Mouse (Mus musculus) limb, embryonic 13.5 days (tissue): ENCODE measurements around the gene Cycs. TPM values are rescaled to one million over a fixed set of nuclear protein-coding genes. Genes with fewer than 3 reads are reported as not detected.
A peak's percentile ranks its signal among the peaks of the same experiment; 100 is the strongest.
"Not testable (repeated sequence)": the region's sequence is repeated elsewhere in the genome, so short reads cannot be mapped to it uniquely, and the experiment has no call there.

Experiments used
- ATAC-seq: fragments of 200-750 bp; cut with Nextera tagmentation; 2 replicates; pipeline ENCODE4 v1.8.0; 2017; ENCODE audit warnings: low read depth, moderate number of reproducible peaks, moderate TSS enrichment; ENCODE audit not compliant: low FRiP score
- H3K27ac ChIP-seq: fragments of 300-500 bp; sonication (generic); 2 replicates; pipeline ENCODE4 v1.5.1; 2015; ENCODE audit warnings: inconsistent platforms, mild to moderate bottlenecking, moderate library complexity
- H3K27me3 ChIP-seq: fragments of 300-500 bp; sonication (generic); 2 replicates; pipeline ENCODE4 v1.6.1; 2015; ENCODE audit warnings: mild to moderate bottlenecking, inconsistent platforms
- H3K36me3 ChIP-seq: fragments of 300-500 bp; sonication (generic); 2 replicates; pipeline ENCODE4 v1.6.1; 2015; ENCODE audit warnings: inconsistent platforms, mild to moderate bottlenecking, moderate library complexity
- H3K4me1 ChIP-seq: fragments of 300-500 bp; sonication (generic); 2 replicates; pipeline ENCODE4 v1.6.1; 2015; ENCODE audit warnings: inconsistent platforms
- H3K4me2 ChIP-seq: fragments of 300-500 bp; sonication (generic); replicated peaks from 2 replicates; pipeline ENCODE4 v1.6.1; 2015; ENCODE audit warnings: inconsistent platforms, mild to moderate bottlenecking, moderate library complexity
- H3K4me3 ChIP-seq: fragments of 300-500 bp; sonication (generic); 2 replicates; pipeline ENCODE4 v1.5.1; 2015; ENCODE audit warnings: moderate library complexity, mild to moderate bottlenecking, inconsistent platforms
- H3K9ac ChIP-seq: fragments of 300-500 bp; sonication (generic); 2 replicates; pipeline ENCODE4 v1.6.1; 2015; ENCODE audit warnings: mild to moderate bottlenecking, inconsistent platforms
- H3K9me3 ChIP-seq: fragments of 300-500 bp; sonication (generic); 2 replicates; pipeline ENCODE4 v1.6.1; 2016; ENCODE audit warnings: inconsistent platforms
- WGBS: fragments of 180-500 bp; shearing (Covaris S2); methylation state at CpG from one replicate; pipeline ENCODE4 v1.1.7; 2015; 5-methylcytosine and 5-hydroxymethylcytosine counted together
- polyA plus RNA-seq: library from polyadenylated mRNA; unstranded; fragments of >200 nt; fragmentation: Nextera tagmentation; extraction: Ambion mirVana; gene quantifications from 2 replicates; pipeline ENCODE4 v1.2.1, GENCODE M21; 2015

Cycs gene
- polyA plus RNA-seq, 1 experiment from 2014 or later, result 63.7 TPM

DNA sequence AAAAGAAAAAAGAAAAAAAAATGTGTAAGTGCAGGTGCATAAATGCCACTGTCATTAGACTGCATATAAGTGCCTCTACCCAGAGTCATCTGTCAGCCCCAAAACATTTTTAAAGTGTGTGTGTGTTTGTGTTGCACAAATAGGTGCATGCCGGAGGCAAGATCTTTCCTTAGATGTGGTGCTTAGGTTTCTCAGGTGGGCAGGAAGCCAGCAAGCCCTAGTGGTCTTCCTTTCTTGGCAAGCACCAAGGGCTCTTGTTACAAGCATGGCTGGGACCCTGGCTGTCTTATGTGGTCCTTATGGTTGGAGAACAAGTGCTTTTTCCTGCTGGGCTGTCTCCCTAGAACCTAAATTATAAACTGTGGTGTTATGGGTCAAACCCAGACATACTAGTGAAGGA lies 5.3 kb upstream of the Cycs start:
- Histone ChIP-seq H3K4me3 (no peak overlapping the region), H3K9ac (no peak overlapping the region), H3K27ac (no peak overlapping the region), H3K27me3 (no peaks in the 10 kb centered on the region), H3K4me1 (0 out of 2 replicates have a peak, but pooled peaks cover 4% of the 10 kb centered on the region), H3K9me3 (no peaks in the 10 kb centered on the region), H3K36me3 (no peaks in the 10 kb centered on the region), H3K4me2 (no peak overlapping the region)
- no peak for ATAC-seq
- 73% methylated on average over 1 of the region's 1 CpGs for WGBS

DNA sequence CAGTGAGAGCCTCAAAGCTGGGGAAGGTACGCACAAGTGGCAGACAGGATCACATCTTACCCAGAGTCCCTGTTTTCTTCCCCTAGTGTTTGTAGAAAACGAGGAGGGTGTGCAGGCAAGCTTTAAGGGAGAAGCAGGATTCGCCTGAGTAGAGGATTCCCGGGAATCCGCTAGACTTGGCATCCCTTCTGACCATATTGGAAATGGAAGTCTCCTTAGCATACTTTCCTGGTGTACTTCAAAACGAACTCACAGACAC lies 588 bp upstream of the Cycs start:
- H3K4me3 ChIP-seq, result peak overlapping the region; percentile 91
- peaks cover 10% of the 10 kb centered on the region for H3K4me1 ChIP-seq
- peaks cover 13% of the 10 kb centered on the region for H3K36me3 ChIP-seq
- H3K27ac ChIP-seq, result peak overlapping the region; percentile 81
- no peak for ATAC-seq
- 16% methylated on average over 6 of the region's 6 CpGs for WGBS
- no peaks in the 10 kb centered on the region for H3K9me3 ChIP-seq
- no peaks in the 10 kb centered on the region for H3K27me3 ChIP-seq
- H3K4me2 ChIP-seq, result peak overlapping the region; percentile 67
- H3K9ac ChIP-seq, result peak overlapping the region; percentile 86

DNA sequence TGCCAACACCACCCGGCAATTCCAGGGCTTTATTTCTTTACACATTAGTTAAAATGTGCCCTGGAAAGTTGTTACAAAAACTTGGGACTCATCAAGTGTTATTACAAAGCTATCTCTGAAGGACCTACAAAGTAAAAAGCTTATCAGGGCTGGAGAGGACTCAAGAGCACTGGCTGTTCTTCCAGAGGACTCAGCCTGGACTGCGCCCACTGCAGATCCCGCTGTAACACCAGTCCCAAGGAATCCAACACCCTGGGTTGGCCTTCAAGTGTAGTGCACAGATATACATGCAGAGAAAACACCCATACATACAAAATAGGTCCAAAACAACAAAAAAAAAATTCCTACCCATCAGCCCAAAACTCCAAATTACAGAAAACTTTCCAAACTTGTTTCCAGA lies 2.7 kb downstream of the Cycs start:
- Histone ChIP-seq H3K4me3 (no peak overlapping the region), H3K27ac (no peak overlapping the region), H3K9me3 (no peaks in the 10 kb centered on the region), H3K4me1 (peaks cover 10% of the 10 kb centered on the region), H3K9ac (no peak overlapping the region), H3K4me2 (no peak overlapping the region), H3K27me3 (no peaks in the 10 kb centered on the region), H3K36me3 (peaks cover 13% of the 10 kb centered on the region)
- WGBS, result 97% methylated on average over 3 of the region's 3 CpGs
- no peak for ATAC-seq

DNA sequence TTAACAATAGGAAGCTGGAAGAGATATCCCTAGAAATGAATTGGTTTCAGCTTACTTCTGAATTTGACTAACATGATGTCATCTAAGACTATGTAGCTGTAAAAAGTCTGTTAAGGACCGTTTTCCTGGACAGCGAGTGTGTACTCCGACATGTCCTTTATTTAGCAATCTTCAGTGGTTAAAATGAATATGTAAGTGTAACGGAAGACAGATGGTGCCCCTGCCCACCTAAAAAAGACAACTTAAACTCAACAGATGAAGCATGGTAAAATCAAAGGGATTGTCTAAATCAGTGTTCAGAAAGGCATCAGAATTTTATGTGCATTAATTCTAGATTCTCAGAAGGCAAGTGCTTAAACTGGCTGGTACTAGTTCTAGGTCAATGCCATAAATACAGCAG lies 3.9 kb downstream of the Cycs start:
- H3K4me1 ChIP-seq, result peaks cover 10% of the 10 kb centered on the region
- H3K9me3 ChIP-seq, result no peaks in the 10 kb centered on the region
- H3K4me3 ChIP-seq, result no peak overlapping the region
- H3K27ac ChIP-seq, result no peak overlapping the region
- no peak overlapping the region for H3K4me2 ChIP-seq
- H3K9ac ChIP-seq, result no peak overlapping the region
- no peaks in the 10 kb centered on the region for H3K27me3 ChIP-seq
- WGBS, result 92% methylated on average over 4 of the region's 4 CpGs
- H3K36me3 ChIP-seq, result peaks cover 13% of the 10 kb centered on the region
- no peak for ATAC-seq

- Histone ChIP-seq H3K27me3 (no peaks in the 10 kb centered on the region), H3K36me3 (peaks cover 13% of the 10 kb centered on the region), H3K9ac (no peak overlapping the region), H3K4me2 (no peak overlapping the region), H3K4me1 (peaks cover 6% of the 10 kb centered on the region), H3K9me3 (no peaks in the 10 kb centered on the region), H3K27ac (no peak overlapping the region), H3K4me3 (no peak overlapping the region)
- 94% methylated on average over 1 of the region's 1 CpGs for WGBS
- no peak for ATAC-seq
Measured at GRCm38 (mm10) chr6:50560776-50561175, 5.6 kb downstream of the Cycs start.

DNA sequence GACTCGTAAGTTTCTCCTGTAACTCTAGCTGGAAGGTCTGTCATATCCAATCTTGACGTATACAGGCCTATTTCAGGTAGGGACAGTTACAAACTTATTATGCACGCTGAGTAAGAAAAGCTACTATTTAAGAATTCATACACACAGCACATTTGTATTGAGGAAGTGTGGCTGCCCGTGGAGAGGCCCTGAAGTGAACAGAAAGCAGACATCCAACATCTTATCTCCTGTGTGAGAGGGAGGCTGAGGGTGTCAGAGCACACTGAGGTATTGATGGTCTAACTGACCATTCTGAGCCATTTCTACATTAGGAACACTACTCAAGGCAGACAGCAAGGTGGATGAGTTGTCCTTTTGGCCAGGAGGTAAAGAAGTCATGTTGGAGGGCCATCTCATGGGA lies 7.5 kb downstream of the Cycs start:
- Histone ChIP-seq H3K4me2 (no peak overlapping the region), H3K9me3 (no peaks in the 10 kb centered on the region), H3K9ac (no peak overlapping the region), H3K4me3 (no peak overlapping the region), H3K36me3 (peaks cover 9% of the 10 kb centered on the region), H3K27me3 (no peaks in the 10 kb centered on the region), H3K4me1 (no peaks in the 10 kb centered on the region), H3K27ac (no peak overlapping the region)
- WGBS, result 88% methylated on average over 4 of the region's 4 CpGs
- no peak for ATAC-seq

GRCm38 (mm10) chr6:50557566-50557965 lies 8.8 kb downstream of the Cycs start:
- 83% methylated on average over 6 of the region's 6 CpGs for WGBS
- ATAC-seq, result no peak
- Histone ChIP-seq H3K4me2 (no peak overlapping the region), H3K27ac (no peak overlapping the region), H3K4me1 (no peaks in the 10 kb centered on the region), H3K9ac (no peak overlapping the region), H3K9me3 (no peaks in the 10 kb centered on the region), H3K36me3 (no peaks in the 10 kb centered on the region), H3K4me3 (no peak overlapping the region), H3K27me3 (no peaks in the 10 kb centered on the region)

DNA sequence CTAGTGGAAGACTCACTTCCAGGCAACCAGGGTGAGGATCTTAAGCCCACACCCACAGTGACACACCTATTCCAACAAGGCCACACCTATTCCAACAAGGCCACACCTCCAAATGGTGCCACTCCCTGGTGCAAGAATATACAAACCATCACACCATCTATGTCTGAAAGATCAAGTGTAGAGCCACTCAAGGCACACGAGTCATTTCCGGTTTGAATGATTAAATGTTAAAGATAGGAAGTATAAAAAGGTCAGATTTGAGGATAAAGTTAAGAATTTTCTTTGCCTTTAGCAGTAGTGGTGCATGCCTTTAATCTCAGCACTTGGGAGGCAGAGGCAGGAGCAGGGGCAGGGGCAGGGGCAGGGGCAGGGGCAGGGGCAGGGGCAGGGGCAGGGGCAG lies 12.1 kb downstream of the Cycs start:
- 93% methylated on average over 2 of the region's 2 CpGs for whole genome bisulfite sequencing
- not testable (repeated sequence) for H3K9ac ChIP-seq, H3K36me3 ChIP-seq, H3K4me3 ChIP-seq, ATAC-seq, H3K4me1 ChIP-seq, H3K27ac ChIP-seq, H3K27me3 ChIP-seq, H3K4me2 ChIP-seq, H3K9me3 ChIP-seq

GRCm38 (mm10) chr6:50552881-50553518 lies 13.3 kb downstream of the Cycs start:
- Histone ChIP-seq H3K4me2 (no peak overlapping the region), H3K36me3 (no peaks in the 10 kb centered on the region), H3K27me3 (0 out of 2 replicates have a peak, but pooled peaks cover 4% of the 10 kb centered on the region), H3K4me1 (no peaks in the 10 kb centered on the region), H3K9ac (no peak overlapping the region), H3K4me3 (no peak overlapping the region), H3K9me3 (no peaks in the 10 kb centered on the region), H3K27ac (no peak overlapping the region)
- ATAC-seq, result no peak
- WGBS, result 77% methylated on average over 5 of the region's 5 CpGs

GRCm38 (mm10) chr6:50549791-50550190 lies 16.5 kb downstream of the Cycs start:
- Histone ChIP-seq H3K4me3 (no peak overlapping the region), H3K9ac (no peak overlapping the region), H3K4me1 (0 out of 2 replicates have a peak, but pooled peaks cover 3% of the 10 kb centered on the region), H3K9me3 (no peaks in the 10 kb centered on the region), H3K36me3 (no peaks in the 10 kb centered on the region), H3K4me2 (no peak overlapping the region), H3K27ac (no peak overlapping the region), H3K27me3 (0 out of 2 replicates have a peak, but pooled peaks cover 4% of the 10 kb centered on the region)
- ATAC-seq, result no peak
- WGBS, result 73% methylated on average over 7 of the region's 7 CpGs

GRCm38 (mm10) chr6:50549051-50549450 lies 17.3 kb downstream of the Cycs start:
- H3K4me2 ChIP-seq, result no peak overlapping the region
- no peak overlapping the region for H3K9ac ChIP-seq
- no peaks in the 10 kb centered on the region for H3K9me3 ChIP-seq
- 0 out of 2 replicates have a peak, but pooled peaks cover 4% of the 10 kb centered on the region for H3K27me3 ChIP-seq
- H3K4me3 ChIP-seq, result no peak overlapping the region
- no peak for ATAC-seq
- H3K36me3 ChIP-seq, result no peaks in the 10 kb centered on the region
- H3K27ac ChIP-seq, result no peak overlapping the region
- 78% methylated on average over 5 of the region's 5 CpGs for WGBS
- H3K4me1 ChIP-seq, result 0 out of 2 replicates have a peak, but pooled peaks cover 3% of the 10 kb centered on the region

DNA sequence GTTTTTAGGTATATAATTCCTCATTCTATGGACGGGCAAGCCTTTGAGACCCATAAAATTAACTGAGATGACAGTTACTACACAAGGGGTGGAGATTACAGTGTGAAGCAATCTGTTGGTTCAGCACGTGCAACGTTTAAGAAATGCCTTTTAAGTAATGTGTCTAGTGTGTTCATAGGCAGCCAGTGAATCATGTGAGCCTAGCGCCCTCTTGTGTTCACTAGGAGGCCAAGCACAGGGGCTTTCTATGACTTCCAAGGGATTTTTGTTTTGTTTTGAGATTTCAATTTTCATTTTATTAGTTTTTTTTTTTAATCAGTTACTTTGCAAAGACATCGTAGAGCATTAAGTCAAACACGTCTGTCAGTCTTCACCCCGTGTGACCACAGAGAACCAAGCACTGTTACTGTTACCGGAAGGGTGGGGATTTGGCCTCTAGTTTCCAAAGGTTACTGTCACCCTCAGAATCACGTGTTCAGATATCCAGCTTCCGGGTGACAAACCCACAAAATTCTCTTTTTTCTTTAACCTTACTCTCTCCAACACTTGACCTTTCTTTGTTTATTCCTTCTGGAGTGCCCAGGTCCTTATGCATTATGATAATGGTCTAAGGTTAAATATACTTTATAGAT lies 20.8 kb downstream of the Cycs start:
- Histone ChIP-seq H3K4me2 (peak overlapping the region; percentile 30; the same call in 1 of the 2 replicates), H3K9me3 (no peaks in the 10 kb centered on the region), H3K4me3 (no peak overlapping the region), H3K27ac (no peak overlapping the region), H3K27me3 (no peaks in the 10 kb centered on the region), H3K9ac (no peak overlapping the region), H3K4me1 (0 out of 2 replicates have a peak, but pooled peaks cover 3% of the 10 kb centered on the region), H3K36me3 (no peaks in the 10 kb centered on the region)
- 0 out of 2 replicates have a peak, but pooled peaks have one; percentile 59 for ATAC-seq
- WGBS, result 23% methylated on average over 10 of the region's 10 CpGs

- WGBS, result 93% methylated on average over 1 of the region's 1 CpGs
- Histone ChIP-seq H3K36me3 (no peaks in the 10 kb centered on the region), H3K27ac (no peak overlapping the region), H3K4me2 (no peak overlapping the region), H3K9me3 (no peaks in the 10 kb centered on the region), H3K4me3 (no peak overlapping the region), H3K4me1 (0 out of 2 replicates have a peak, but pooled peaks cover 3% of the 10 kb centered on the region), H3K27me3 (peaks cover 1% of the 10 kb centered on the region; the same call in 1 of the 2 replicates), H3K9ac (no peak overlapping the region)
- no peak for ATAC-seq
Measured at GRCm38 (mm10) chr6:50542535-50542934, 23.8 kb downstream of the Cycs start.
